Mouse (Mus musculus) stomach, embryonic 15.5 days (tissue): ENCODE results near the gene Ppp1r15a. TPM values are rescaled to one million over a fixed set of nuclear protein-coding genes. Genes with fewer than 3 reads are reported as not detected.
"Not testable (repeated sequence)": the region's sequence is repeated elsewhere in the genome, so short reads cannot be mapped to it uniquely, and the experiment has no call there.

ENCODE experiments used
- ATAC-seq: fragments of 200-750 bp; cut with Nextera tagmentation; 2 replicates; pipeline ENCODE4 v1.8.0; 2017; ENCODE audit warnings: low read depth, moderate number of reproducible peaks, moderate TSS enrichment; ENCODE audit not compliant: insufficient read depth, low FRiP score
- H3K27ac ChIP-seq: fragments of 300-500 bp; sonication (generic); 2 replicates; pipeline ENCODE4 v1.5.1; 2015; ENCODE audit warnings: mild to moderate bottlenecking, inconsistent platforms
- H3K27me3 ChIP-seq: fragments of 300-500 bp; sonication (generic); replicated peaks from 2 replicates; pipeline ENCODE4 v1.6.1; 2015; ENCODE audit warnings: inconsistent platforms
- H3K36me3 ChIP-seq: fragments of 300-500 bp; sonication (generic); 2 replicates; pipeline ENCODE4 v1.6.1; 2015; ENCODE audit warnings: inconsistent platforms
- H3K4me1 ChIP-seq: fragments of 300-500 bp; sonication (generic); 2 replicates; pipeline ENCODE4 v1.6.1; 2015; ENCODE audit warnings: inconsistent platforms
- H3K4me2 ChIP-seq: fragments of 300-500 bp; sonication (generic); 2 replicates; pipeline ENCODE4 v1.6.1; 2015; ENCODE audit warnings: mild to moderate bottlenecking, inconsistent platforms
- H3K4me3 ChIP-seq: fragments of 300-500 bp; sonication (generic); replicated peaks from 2 replicates; pipeline ENCODE4 v1.5.1; 2015; ENCODE audit warnings: inconsistent platforms
- H3K9ac ChIP-seq: fragments of 300-500 bp; sonication (generic); 2 replicates; pipeline ENCODE4 v1.6.1; 2015; ENCODE audit warnings: inconsistent platforms
- H3K9me3 ChIP-seq: fragments of 300-500 bp; sonication (generic); 2 replicates; pipeline ENCODE4 v1.6.1; 2016; ENCODE audit warnings: inconsistent platforms
- WGBS: fragments of 180-500 bp; shearing (Covaris S2); methylation state at CpG from one replicate; pipeline ENCODE4 v1.1.7; 2015; 5-methylcytosine and 5-hydroxymethylcytosine counted together
- polyA plus RNA-seq: library from polyadenylated mRNA; unstranded; fragments of >200 nt; fragmentation: Nextera tagmentation; extraction: Ambion mirVana; gene quantifications from 2 replicates; pipeline ENCODE4 v1.2.1, GENCODE M21; 2015

The Ppp1r15a gene
- polyA plus RNA-seq, 1 experiment from 2014 or later: 36.1 TPM

GRCm38 (mm10) chr7:45487861-45488292 lies 38.2 kb downstream of the Ppp1r15a start:
- Histone ChIP-seq H3K4me1 (peaks cover 19% of the 10 kb centered on the region), H3K36me3 (0 out of 2 replicates have a peak, but pooled peaks cover 4% of the 10 kb centered on the region), H3K4me2 (peak overlapping the region; percentile 73), H3K27ac (peak overlapping the region; percentile 57; the same call in 1 of the 2 replicates), H3K9me3 (no peaks in the 10 kb centered on the region), H3K9ac (no peak overlapping the region), H3K27me3 (no peaks in the 10 kb centered on the region), H3K4me3 (peak overlapping the region; percentile 48)
- WGBS: 45% methylated on average over 11 of the region's 11 CpGs
- no peak for ATAC-seq

- H3K4me2 ChIP-seq: no peak within 1 kb of the TSS
- H3K9ac ChIP-seq: no peak within 1 kb of the TSS
- no peaks in the 10 kb centered on the region for H3K36me3 ChIP-seq
- no peaks in the 10 kb centered on the region for H3K27me3 ChIP-seq
- H3K4me3 ChIP-seq: no peak within 1 kb of the TSS
- peaks cover 19% of the 10 kb centered on the region for H3K4me1 ChIP-seq
- no peaks in the 10 kb centered on the region for H3K9me3 ChIP-seq
- H3K27ac ChIP-seq: no peak within 1 kb of the TSS
- WGBS: 84% methylated on average over 12 of the region's 12 CpGs
- ATAC-seq: no peak
These were observed 39.2 kb downstream of the Ppp1r15a start, which contains the start of gene Gm45808 for GRCm38 (mm10) chr7:45486761-45487415. Gene Gm45808, minus strand, starts transcription at chr7:45486811.

GRCm38 (mm10) chr7:45486158-45486557 lies 39.9 kb downstream of the Ppp1r15a start:
- WGBS: 65% methylated on average over 7 of the region's 7 CpGs
- Histone ChIP-seq H3K9ac (no peak overlapping the region), H3K9me3 (no peaks in the 10 kb centered on the region), H3K27me3 (no peaks in the 10 kb centered on the region), H3K36me3 (no peaks in the 10 kb centered on the region), H3K4me3 (no peak overlapping the region), H3K27ac (no peak overlapping the region), H3K4me1 (peaks cover 17% of the 10 kb centered on the region), H3K4me2 (no peak overlapping the region)
- ATAC-seq: no peak

- not testable (repeated sequence) for H3K4me1 ChIP-seq, H3K4me3 ChIP-seq, H3K4me2 ChIP-seq, H3K9ac ChIP-seq, ATAC-seq, H3K9me3 ChIP-seq, H3K36me3 ChIP-seq, H3K27ac ChIP-seq, H3K27me3 ChIP-seq
- 86% methylated on average over 5 of the region's 5 CpGs for WGBS
These were observed 41.1 kb downstream of the Ppp1r15a start for GRCm38 (mm10) chr7:45484985-45485384.

- Histone ChIP-seq H3K27ac (no peak overlapping the region), H3K36me3 (no peaks in the 10 kb centered on the region), H3K4me2 (no peak overlapping the region), H3K4me1 (no peaks in the 10 kb centered on the region), H3K9ac (no peak overlapping the region), H3K27me3 (no peaks in the 10 kb centered on the region), H3K9me3 (no peaks in the 10 kb centered on the region), H3K4me3 (no peak overlapping the region)
- 69% methylated on average over 1 of the region's 1 CpGs for WGBS
- ATAC-seq: no peak
These were observed 43.9 kb downstream of the Ppp1r15a start for GRCm38 (mm10) chr7:45482166-45482565.

- H3K9ac ChIP-seq: no peak within 1 kb of the TSS
- H3K4me3 ChIP-seq: no peak within 1 kb of the TSS
- no peaks in the 10 kb centered on the region for H3K4me1 ChIP-seq
- 59% methylated on average over 15 of the region's 15 CpGs for WGBS
- peak; percentile 72 for ATAC-seq
- no peak within 1 kb of the TSS for H3K27ac ChIP-seq
- H3K36me3 ChIP-seq: no peaks in the 10 kb centered on the region
- H3K9me3 ChIP-seq: no peaks in the 10 kb centered on the region
- H3K4me2 ChIP-seq: no peak within 1 kb of the TSS
- no peaks in the 10 kb centered on the region for H3K27me3 ChIP-seq
These were observed 44.6 kb downstream of the Ppp1r15a start, which contains the start of gene Tulp2 for GRCm38 (mm10) chr7:45481374-45481927. Gene Tulp2, plus strand, starts transcription at chr7:45481877.

- H3K36me3 ChIP-seq, H3K9me3 ChIP-seq, H3K4me1 ChIP-seq, ATAC-seq, H3K4me3 ChIP-seq, H3K27me3 ChIP-seq, H3K27ac ChIP-seq, H3K9ac ChIP-seq, H3K4me2 ChIP-seq: not testable (repeated sequence)
- 68% methylated on average over 4 of the region's 4 CpGs for WGBS
These were observed 45.8 kb downstream of the Ppp1r15a start for GRCm38 (mm10) chr7:45480310-45480709.

- Histone ChIP-seq H3K9me3 (no peaks in the 10 kb centered on the region), H3K27me3 (no peaks in the 10 kb centered on the region), H3K4me3 (no peak overlapping the region), H3K4me1 (0 out of 2 replicates have a peak, but pooled peaks cover 3% of the 10 kb centered on the region), H3K9ac (no peak overlapping the region), H3K4me2 (no peak overlapping the region), H3K27ac (no peak overlapping the region), H3K36me3 (no peaks in the 10 kb centered on the region)
- WGBS: 95% methylated on average over 7 of the region's 7 CpGs
- no peak for ATAC-seq
These were observed 47.3 kb downstream of the Ppp1r15a start for GRCm38 (mm10) chr7:45478774-45479173.

GRCm38 (mm10) chr7:45477003-45477402 lies 49.1 kb downstream of the Ppp1r15a start:
- Histone ChIP-seq H3K36me3 (no peaks in the 10 kb centered on the region), H3K9me3 (no peaks in the 10 kb centered on the region), H3K4me3 (no peak overlapping the region), H3K9ac (no peak overlapping the region), H3K4me2 (no peak overlapping the region), H3K27ac (no peak overlapping the region), H3K27me3 (no peaks in the 10 kb centered on the region), H3K4me1 (0 out of 2 replicates have a peak, but pooled peaks cover 3% of the 10 kb centered on the region)
- ATAC-seq: peak; percentile 23; the same call in 1 of the 2 replicates
- WGBS: 9% methylated on average over 3 of the region's 3 CpGs

GRCm38 (mm10) chr7:45476453-45476852 lies 49.6 kb downstream of the Ppp1r15a start:
- 75% methylated on average over 1 of the region's 1 CpGs for WGBS

GRCm38 (mm10) chr7:45475291-45475969 lies 50.6 kb downstream of the Ppp1r15a start:
- H3K4me1 ChIP-seq: 0 out of 2 replicates have a peak, but pooled peaks cover 3% of the 10 kb centered on the region
- H3K9me3 ChIP-seq: no peaks in the 10 kb centered on the region
- no peak overlapping the region for H3K9ac ChIP-seq
- H3K27me3 ChIP-seq: no peaks in the 10 kb centered on the region
- peak overlapping the region; percentile 27 for H3K4me2 ChIP-seq
- peak; percentile 53; the same call in 1 of the 2 replicates for ATAC-seq
- WGBS: 62% methylated on average over 16 of the region's 16 CpGs
- no peak overlapping the region for H3K27ac ChIP-seq
- H3K36me3 ChIP-seq: no peaks in the 10 kb centered on the region
- H3K4me3 ChIP-seq: peak overlapping the region; percentile 24

More at GRCm38 (mm10) chr7:45476453-45476852, 49.6 kb downstream of the Ppp1r15a start:
- H3K36me3 ChIP-seq: no peaks in the 10 kb centered on the region
- no peak overlapping the region for H3K27ac ChIP-seq
- no peak for ATAC-seq
- H3K27me3 ChIP-seq: no peaks in the 10 kb centered on the region
- no peak overlapping the region for H3K9ac ChIP-seq
- no peaks in the 10 kb centered on the region for H3K9me3 ChIP-seq
- 0 out of 2 replicates have a peak, but pooled peaks cover 3% of the 10 kb centered on the region for H3K4me1 ChIP-seq
- no peak overlapping the region for H3K4me2 ChIP-seq
- H3K4me3 ChIP-seq: no peak overlapping the region
